Mouse (Mus musculus) kidney, postnatal 25 days (tissue): ENCODE data around the gene Svep1.
A peak's percentile ranks its signal among the peaks of the same experiment; 100 is the strongest.

Experiments used
- DNase-seq, 2 experiments: peaks; one replicate each; pipeline ENCODE4 v3.0.0; 2021; ENCODE audit warnings: mixed read lengths in 2 of 2

The Svep1 gene

GRCm38 (mm10) chr4:58079631-58080030, 127.0 kb downstream of the Svep1 start:
- peak; percentile 63 to 69 for DNase-seq

- peak; percentile 35 to 54 for DNase-seq
These were observed 128.7 kb downstream of the Svep1 start for GRCm38 (mm10) chr4:58077950-58078349.

- no peak for DNase-seq
These were observed 129.1 kb downstream of the Svep1 start for GRCm38 (mm10) chr4:58077536-58077935.

- no peak for DNase-seq
These were observed 133.8 kb downstream of the Svep1 start for GRCm38 (mm10) chr4:58072888-58073287.

GRCm38 (mm10) chr4:58068886-58069285, 137.8 kb downstream of the Svep1 start:
- DNase-seq: peak in 1 of 2 experiments; percentile 14

- DNase-seq: no peak
These were observed 141.9 kb downstream of the Svep1 start for GRCm38 (mm10) chr4:58064721-58065120.

GRCm38 (mm10) chr4:58062933-58063332, 143.7 kb downstream of the Svep1 start:
- peak in 1 of 2 experiments; percentile 28 for DNase-seq

- no peak for DNase-seq
These were observed 151.0 kb downstream of the Svep1 start for GRCm38 (mm10) chr4:58055653-58056052.

GRCm38 (mm10) chr4:58054441-58054840, 152.2 kb downstream of the Svep1 start:
- DNase-seq: no peak

GRCm38 (mm10) chr4:58050746-58051145, 155.9 kb downstream of the Svep1 start:
- DNase-seq: no peak

GRCm38 (mm10) chr4:58050276-58050675, 156.4 kb downstream of the Svep1 start:
- DNase-seq: no peak

- DNase-seq: peak; percentile 18 to 42
These were observed 161.8 kb downstream of the Svep1 start for GRCm38 (mm10) chr4:58044833-58045232.

GRCm38 (mm10) chr4:58044356-58044755, 162.3 kb downstream of the Svep1 start:
- DNase-seq: no peak

GRCm38 (mm10) chr4:58040093-58040492, 166.6 kb downstream of the Svep1 start:
- no peak for DNase-seq

GRCm38 (mm10) chr4:58037096-58037705, 169.5 kb downstream of the Svep1 start:
- DNase-seq: peak in 1 of 2 experiments; percentile 61

GRCm38 (mm10) chr4:58034663-58035062, 172.0 kb downstream of the Svep1 start:
- DNase-seq: peak; percentile 20 to 45

GRCm38 (mm10) chr4:58032714-58033113, 173.9 kb downstream of the Svep1 start:
- no peak for DNase-seq

- DNase-seq: no peak
These were observed 197.6 kb downstream of the Svep1 start, which contains the start of gene Txndc8 for GRCm38 (mm10) chr4:58009024-58009423. Txndc8 (minus strand) TSS chr4:58009124.

- no peak for DNase-seq
These were observed 203.2 kb downstream of the Svep1 start for GRCm38 (mm10) chr4:58003501-58003900.
